Mouse (Mus musculus) erythroblast, adult 5-6 weeks (primary cell): Measurements from ENCODE around the gene Cbx3. TPM values are rescaled to one million over a fixed set of nuclear protein-coding genes. Genes with fewer than 3 reads are reported as not detected.

Experiments used
- ATAC-seq: replicated peaks from 2 replicates; pipeline ENCODE4 v1.8.0; 2016; ENCODE audit warnings: moderate number of reproducible peaks, mild to moderate bottlenecking, moderate TSS enrichment, inconsistent platforms; ENCODE audit not compliant: poor library complexity, low FRiP score, severe bottlenecking
- total RNA-seq, 2 experiments: library from RNA; stranded (forward) in 1 of 2; stranded (reverse) in 1 of 2; fragments of 150-400 nt in 1 of 2; fragments of 200-764, 138-1000 nt in 1 of 2; gene quantifications; 2 replicates each; pipeline versions ENCODE4 v1.2.3 to v1.2.4; 2015 to 2017; ENCODE audit warnings: low replicate concordance in 2 of 2

The Cbx3 gene
- total RNA-seq, 2 experiments from 2014 or later: 119 to 122 TPM

DNA sequence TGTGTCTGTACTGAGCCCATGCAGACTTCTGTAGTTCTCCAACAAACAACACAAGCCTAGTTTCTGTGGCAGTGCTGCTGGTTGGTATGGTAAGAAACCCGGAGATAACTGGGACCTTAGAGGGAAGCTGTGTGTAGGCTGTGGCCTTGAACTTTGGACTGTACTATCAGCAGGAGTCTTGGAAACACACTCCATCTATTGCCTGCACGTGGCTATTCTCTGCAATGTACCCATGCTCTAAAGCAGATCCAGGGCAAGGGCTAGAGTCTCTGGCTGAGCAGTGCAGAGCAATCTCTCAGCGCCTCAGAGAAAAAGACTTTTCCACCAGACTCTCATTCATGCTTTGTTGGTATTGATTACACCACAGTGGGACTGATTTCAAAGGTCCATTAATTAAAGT is 43.6 kb downstream of the Cbx3 start:
- ATAC-seq: no peak

GRCm38 (mm10) chr6:51514860-51515259 is 44.7 kb downstream of the Cbx3 start:
- ATAC-seq: no peak

DNA sequence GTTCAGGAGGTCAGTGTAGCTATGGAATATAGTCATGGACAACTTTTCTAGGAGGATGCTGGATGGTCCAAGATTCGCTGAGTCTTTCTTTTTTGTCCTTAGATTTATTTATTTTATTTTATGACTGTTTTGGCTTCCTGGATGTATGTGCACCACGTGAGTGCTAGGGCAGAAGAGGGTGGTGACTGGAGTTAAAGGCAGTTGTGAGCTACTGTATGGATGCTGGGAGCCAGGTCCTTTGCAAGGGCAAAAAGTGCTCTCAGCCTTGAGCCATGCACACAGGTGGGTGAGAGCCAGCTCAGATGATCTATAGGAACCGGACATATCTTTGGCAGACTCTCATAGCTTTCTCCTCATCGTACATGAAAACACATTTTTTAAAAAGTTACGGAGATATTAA is 53.1 kb downstream of the Cbx3 start:
- no peak for ATAC-seq

GRCm38 (mm10) chr6:51523807-51524320 is 53.7 kb downstream of the Cbx3 start, which contains the start of gene Snx10:
Gene Snx10 (plus strand): TSS chr6:51523901.
- no peak for ATAC-seq

DNA sequence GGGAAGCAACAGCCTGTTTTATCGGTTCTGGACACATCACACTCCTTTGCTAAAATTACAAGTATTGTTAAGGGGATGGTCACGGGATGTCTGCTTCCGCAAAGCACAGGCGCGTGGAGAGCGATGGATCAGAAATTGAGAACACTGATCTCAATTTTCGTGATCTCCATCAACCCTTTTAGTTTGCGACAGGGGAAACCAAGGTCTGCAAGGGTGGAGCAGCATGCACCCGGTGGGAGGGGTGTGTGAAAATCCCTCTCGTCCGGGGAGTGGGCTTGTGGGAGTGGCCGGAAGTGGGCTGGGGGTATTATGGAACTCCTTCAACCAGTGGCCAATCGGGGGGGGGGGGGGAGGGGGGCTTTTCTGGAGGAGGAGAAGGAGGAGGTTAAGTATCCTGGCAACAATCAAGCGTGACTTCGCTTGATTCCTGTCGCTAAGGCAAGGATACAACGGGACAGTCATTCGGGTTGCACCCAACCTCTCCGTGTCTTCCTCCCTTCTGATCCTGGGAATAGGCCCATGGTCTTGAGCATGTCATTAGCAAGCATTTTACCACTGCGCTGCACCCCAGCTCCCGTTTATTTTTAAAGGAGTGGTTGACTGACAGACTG is 54.3 kb downstream of the Cbx3 start:
- ATAC-seq: no peak

GRCm38 (mm10) chr6:51525001-51525400 is 54.8 kb downstream of the Cbx3 start:
- ATAC-seq: no peak

- ATAC-seq: no peak
Measured at GRCm38 (mm10) chr6:51529457-51529856, 59.3 kb downstream of the Cbx3 start.

Other genes starting within 250 kb of the Cbx3 start
- gene Nfe2l3, start 37.7 kb upstream of the Cbx3 start, total RNA-seq (2015; ENCODE audit: low replicate concordance): 0.42 TPM in 1 of 2 replicates, not detected in the other
- gene Nfe2l3, start 37.7 kb upstream of the Cbx3 start, total RNA-seq (2017; ENCODE audit: low replicate concordance): not detected in 2 replicates
- gene Hnrnpa2b1, start 466 bp upstream of the Cbx3 start, total RNA-seq (2015; ENCODE audit: low replicate concordance): 435 and 484 TPM in 2 replicates
- gene Hnrnpa2b1, start 466 bp upstream of the Cbx3 start, total RNA-seq (2017; ENCODE audit: low replicate concordance): 397 and 928 TPM in 2 replicates
- 17.8 and 21.7 TPM in 2 replicates for gene Snx10, start 53.5 kb downstream of the Cbx3 start, total RNA-seq (2015; ENCODE audit: low replicate concordance)
- gene Snx10, start 53.5 kb downstream of the Cbx3 start, total RNA-seq (2017; ENCODE audit: low replicate concordance): 14.5 and 15.3 TPM in 2 replicates